Mouse (Mus musculus) gastrocnemius, postnatal 10 days (tissue): ENCODE measurements at regions not wholly inside any gene's neighbourhood (a gene's known extent, or its start where the extent isn't known, plus 50 kb on each side); places are given as distances from the start of the nearest gene placed in this dataset.
A peak's percentile ranks its signal among the peaks of the same experiment; 100 is the strongest.

ENCODE experiments used
- DNase-seq: peaks from one replicate; pipeline ENCODE4 v3.0.0; 2021; ENCODE audit warnings: mixed read lengths

DNA sequence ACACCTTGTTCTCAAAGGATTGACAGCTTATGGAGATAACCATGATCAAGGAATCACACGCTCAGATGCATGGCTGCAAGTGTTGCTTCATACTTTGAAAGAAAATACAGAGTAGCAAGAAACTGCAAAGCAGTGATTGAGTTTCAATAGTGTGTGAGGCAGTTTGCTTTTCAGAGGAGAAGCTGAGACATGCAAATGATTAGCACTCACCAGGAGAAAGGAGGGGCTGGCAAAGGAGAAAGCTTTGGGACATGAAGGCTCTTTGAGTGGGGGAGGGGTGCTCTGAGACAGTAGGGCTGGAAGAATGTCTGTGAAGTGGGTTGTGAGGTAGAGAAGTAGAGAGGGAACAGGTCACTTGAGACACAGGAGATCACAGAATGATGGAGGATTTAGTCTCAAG lies 238.7 kb upstream of the Fggy start:
- DNase-seq, result no peak

DNA sequence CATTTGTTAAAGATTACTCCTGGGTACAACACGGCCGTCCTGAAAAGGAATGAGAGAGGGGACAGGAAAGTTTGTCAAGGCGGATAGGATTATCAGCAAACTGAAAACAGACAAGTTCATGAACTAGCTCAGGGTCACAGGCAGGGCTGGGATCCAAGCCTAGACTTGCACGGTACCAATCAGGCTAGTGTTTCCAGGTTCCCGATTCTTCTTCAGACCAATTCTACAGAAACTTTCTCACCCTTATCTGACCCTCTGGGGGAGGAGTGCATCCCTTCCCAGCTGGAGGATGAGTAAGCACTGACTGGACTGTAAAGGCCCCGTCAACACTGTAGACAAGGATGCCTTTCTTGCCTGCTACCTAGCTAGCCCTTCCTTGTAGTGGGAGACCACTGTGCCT lies 238.3 kb upstream of the Fggy start:
- no peak for DNase-seq

GRCm38 (mm10) chr4:95325861-95326260 lies 231.4 kb upstream of the Fggy start:
- DNase-seq, result no peak

DNA sequence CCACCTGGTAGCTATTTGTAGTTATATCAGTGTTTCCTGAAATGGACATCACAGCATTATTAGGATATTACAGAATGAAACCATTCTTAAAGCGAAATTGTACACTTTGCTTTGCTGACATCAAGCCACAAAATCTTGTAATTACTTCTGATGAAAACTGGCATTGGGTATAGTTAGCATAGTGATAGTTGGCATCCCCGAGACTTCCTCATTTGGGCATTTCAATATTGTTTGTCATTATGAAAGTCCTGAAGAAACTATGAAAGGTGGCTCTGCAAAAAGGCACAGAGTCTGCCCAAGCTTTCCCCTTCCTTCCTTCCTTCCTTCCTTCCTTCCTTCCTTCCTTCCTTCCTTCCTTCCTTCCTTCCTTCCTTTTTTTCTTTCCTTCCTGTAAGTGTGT lies 217.5 kb upstream of the Fggy start:
- DNase-seq, result no peak

DNA sequence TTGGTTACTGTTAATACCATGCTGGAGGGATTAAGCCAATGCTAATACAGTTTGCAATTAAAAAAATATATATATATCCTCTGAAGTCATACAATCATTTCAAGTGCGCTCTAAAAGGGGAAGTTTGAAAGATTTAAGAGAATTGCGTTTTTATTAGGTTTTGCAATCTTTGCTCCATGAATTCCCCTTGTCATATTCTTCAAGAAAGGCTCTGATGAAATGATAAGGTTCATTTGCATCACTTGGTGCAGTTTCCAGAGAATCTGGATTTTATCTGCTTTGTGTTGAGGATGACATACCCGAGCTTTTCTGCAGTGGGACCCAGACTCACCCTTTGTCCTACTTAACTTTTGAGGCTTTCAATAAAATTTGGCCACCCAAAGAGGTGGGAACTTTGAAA lies 216.4 kb upstream of the Fggy start:
- no peak for DNase-seq

DNA sequence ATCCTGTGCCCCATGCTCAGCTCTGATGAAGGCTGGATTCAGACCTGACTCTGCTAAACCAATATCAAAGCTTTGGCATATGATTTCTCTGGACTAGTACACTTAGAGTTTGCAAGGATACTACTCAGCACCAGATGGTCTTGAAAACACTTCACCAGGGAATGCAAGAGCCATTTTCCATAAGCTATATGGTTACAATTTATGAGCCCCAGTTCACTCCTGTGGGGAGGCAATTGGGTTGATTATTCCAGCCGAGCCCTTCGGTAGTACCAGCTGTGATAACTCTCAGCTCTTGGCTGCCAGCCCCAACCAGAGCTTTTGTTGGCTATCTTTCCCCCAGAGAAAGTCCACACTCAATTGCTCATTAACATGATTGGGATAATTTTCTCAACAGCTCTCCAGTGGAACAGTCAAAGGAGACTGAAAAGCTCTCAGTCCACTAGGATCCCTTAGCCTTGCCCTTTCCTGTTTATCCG lies 210.5 kb upstream of the Fggy start:
- no peak for DNase-seq

DNA sequence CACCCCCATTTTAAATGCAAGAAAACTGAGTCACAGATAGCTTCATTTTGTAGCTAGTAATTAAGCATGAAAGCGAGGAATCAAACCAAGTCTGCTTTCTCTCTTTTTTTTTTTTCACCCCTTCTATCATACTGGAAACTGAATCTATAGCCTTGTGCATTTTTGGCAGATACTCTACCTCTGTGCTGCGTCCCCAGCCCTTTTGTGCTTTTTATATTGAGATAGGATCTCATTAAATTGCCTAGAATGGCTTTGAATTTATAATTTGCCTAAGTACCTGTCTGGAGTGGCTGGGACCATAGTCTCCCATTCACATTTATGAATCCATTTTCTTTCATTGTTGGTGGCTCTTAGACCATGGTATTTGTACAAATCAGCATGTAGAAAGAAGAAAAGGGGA lies 209.9 kb upstream of the Fggy start:
- DNase-seq, result no peak

GRCm38 (mm10) chr4:95348405-95349123 lies 208.7 kb upstream of the Fggy start:
- DNase-seq, result no peak

GRCm38 (mm10) chr4:95353894-95354319 lies 203.4 kb upstream of the Fggy start:
- peak; percentile 13 for DNase-seq

DNA sequence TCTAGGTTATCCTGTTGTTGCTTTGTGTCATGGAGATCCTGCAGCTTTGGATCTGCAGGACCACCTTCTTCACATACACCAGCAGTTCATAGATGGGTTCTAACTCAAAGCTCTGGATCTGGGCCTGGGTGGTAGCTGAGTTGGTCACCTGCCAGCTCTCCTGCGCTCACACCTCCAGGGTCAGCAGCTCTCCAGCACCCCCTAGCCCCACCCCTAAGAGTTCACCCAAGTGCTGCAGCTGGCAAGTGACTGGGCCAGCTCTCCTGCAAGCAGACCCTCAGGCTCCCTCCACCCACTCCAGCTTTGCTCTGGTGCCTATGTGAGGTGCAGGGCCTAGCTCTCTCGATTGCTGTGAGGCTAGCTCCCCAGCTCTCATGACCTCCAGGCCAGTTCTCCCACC lies 198.6 kb upstream of the Fggy start:
- DNase-seq, result no peak

DNA sequence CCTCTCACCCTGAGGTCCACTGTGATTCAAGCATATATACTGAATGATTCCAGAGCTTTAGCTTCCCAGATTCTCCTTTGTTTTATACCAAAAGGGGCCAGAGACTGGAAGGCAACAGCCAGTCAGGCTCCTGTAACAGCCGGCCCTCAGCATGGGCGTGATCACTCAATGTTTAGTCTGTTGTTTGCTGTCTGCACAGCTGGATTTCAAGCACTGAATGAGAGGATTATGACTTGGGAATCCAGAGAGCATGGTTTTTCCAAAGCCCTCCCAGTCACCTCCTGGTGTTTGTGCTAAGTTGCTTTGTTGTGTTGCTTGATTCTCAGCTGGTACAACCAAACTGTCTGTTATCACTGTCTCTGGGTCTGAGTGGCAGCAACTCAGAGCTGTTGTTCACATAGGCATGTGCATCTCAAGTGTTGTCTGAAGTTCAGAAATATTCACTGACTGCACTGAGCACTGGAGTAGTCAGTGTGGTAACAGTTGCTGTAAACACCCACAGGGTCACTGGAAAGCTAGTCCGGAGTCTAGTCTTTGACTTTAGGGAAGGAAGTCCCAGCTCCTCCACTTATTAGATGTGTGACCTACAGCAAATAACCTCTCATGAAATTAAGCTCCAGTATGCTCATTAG lies 196.9 kb upstream of the Fggy start:
- no peak for DNase-seq

DNA sequence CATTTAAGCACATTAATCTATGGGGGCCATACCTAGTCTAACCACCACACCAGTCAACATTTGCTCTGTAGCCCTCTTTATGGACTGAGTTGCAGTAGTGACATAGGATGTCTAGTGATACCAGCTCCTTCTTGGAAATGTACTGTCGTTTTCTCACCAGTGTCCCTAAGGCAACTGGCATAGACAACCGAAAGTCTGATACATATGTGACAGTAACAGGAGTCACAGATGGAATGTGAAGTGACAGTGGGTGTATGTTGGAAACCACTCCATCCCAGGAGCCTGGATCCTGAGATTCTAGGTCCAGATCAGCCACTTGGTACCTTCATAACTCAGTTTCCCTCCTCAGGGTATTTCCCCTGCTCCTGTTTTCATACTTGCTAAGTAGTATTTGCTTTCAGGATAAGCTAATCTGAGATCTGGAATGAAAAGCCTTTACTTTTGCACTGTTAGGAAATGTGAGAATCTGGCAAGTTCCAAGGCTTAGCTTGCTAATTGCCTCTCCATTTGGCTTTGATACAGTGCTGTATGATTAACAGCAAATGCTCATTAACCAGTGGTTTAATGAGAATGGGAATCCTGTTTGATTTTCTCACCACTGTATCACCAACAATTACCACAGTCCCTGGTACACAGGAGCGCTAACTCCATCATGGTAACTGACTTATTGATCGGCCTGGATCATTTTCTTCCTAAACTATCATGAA lies 192.8 kb upstream of the Fggy start:
- no peak for DNase-seq

- no peak for DNase-seq
These were observed 180.9 kb upstream of the Fggy start for GRCm38 (mm10) chr4:95376386-95376785.

- no peak for DNase-seq
These were observed 179.8 kb upstream of the Fggy start for GRCm38 (mm10) chr4:95377222-95378134.

DNA sequence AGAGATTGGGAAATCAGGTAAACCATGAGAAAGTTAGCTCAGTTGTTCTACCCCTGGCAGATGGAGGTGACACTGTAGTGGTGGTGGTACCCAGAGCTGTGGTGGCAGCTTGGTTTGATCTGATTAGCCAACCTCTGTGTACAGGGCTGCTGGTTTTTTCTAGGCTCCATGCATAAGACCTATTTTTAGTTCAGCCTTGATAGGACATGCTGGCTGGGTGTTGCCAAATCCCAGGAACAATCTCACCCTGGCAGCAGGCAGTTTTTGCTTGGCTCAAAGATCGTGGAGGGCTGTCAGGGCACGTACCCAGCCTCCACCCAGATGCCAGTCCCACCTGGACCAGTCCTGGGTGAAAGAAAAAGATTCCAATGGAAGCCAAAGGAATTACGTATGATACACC lies 178.7 kb upstream of the Fggy start:
- DNase-seq, result no peak

DNA sequence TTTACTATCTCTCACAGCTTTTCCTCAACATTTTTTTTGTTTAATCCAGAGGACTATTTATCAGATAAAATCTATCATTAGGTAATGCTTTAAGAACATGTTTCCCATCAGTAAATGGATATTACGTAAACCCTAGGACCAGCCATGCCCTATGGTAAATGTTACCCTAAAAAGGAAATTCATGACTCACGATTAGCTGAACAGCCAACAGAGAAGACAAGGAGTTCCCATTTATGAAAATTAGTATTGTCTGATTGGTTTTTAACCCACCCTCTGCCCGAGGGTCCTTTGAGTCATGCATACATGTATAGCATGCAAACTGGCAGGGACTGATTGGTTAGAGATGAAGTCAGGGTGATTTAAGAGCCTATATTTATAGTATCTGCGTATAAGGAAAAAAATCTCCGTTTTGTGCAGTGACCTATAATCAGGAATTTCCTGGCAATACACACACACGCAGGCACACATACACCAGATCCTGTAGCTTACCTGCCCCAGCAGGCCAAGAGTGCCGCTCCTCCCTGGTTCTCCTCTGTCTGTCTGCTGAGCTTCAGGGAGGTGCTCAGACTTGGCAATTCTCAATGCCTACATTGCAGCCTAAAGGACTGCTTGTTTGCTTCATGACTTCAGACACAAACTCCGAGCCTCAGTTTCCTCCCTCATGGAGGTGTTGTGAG lies 174.0 kb upstream of the Fggy start:
- no peak for DNase-seq

GRCm38 (mm10) chr4:95385552-95385951 lies 171.8 kb upstream of the Fggy start:
- DNase-seq, result no peak

DNA sequence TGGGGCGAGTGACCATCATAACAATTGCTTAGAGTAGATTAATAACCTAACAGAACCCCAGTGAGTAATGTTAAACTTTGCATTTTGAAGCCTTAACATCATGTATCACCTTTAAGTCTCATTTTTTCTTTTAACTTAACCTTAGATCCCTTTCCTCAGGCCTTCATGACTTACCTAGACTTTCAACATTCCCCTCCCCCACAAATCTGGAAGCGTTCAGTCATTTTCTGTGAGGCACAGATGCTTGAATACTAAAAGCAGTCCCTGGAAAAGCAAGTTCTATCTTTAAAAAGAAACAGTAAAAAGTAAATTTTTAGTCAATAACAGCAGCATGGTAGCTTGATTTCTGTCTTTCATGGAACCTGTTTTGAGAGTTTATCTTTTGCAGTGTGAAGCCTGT lies 171.3 kb upstream of the Fggy start:
- DNase-seq, result no peak

GRCm38 (mm10) chr4:95388556-95388955 lies 168.8 kb upstream of the Fggy start:
- DNase-seq, result no peak

- no peak for DNase-seq
These were observed 167.7 kb upstream of the Fggy start for GRCm38 (mm10) chr4:95389647-95390046.

DNA sequence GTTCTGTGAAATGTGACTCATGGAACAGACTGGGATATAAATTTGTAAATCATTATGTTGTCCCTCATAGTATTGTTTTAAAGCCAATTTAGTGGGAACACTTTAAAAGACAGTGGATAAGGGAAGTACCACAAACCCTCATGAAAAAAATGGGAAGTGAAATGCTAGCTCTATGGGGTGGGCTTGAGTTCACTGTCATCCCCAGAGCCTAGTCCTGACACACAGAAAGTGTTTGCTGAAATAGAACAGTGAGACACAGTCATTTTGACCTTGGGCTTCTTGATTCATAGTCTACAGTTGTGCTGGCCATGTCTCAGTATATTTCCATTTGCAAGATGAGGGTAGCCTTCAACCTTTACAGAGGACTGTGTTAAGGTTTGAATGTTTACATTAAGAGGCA lies 166.8 kb upstream of the Fggy start:
- DNase-seq, result no peak

DNA sequence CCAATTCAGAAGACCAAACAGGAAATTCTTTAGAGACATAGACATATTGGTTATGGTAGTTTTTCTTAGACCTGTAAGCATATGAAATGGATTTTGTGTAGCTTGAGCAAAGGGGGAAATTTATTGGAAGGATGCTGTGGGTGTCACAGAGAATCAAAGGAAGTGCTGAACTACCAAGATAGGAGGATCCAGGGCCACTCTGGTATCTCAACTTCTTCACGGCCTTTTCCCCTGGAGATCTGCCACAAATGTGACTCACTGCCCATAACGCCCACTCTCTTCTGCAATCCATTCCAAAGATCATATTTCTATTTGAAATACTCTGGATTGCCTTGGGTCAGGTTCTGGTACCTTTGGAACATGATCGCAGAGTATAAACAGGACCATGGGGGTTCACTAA lies 161.6 kb upstream of the Fggy start:
- DNase-seq, result no peak
